Mouse (Mus musculus) hindbrain, embryonic 11.5 days (tissue): Measurements from ENCODE around the gene Fgd5. TPM values are rescaled to one million over a fixed set of nuclear protein-coding genes. Genes with fewer than 3 reads are reported as not detected.

Experiments
- ATAC-seq: fragments of 200-750 bp; cut with Nextera tagmentation; 2 replicates; pipeline ENCODE4 v1.8.0; 2017; ENCODE audit warnings: mild to moderate bottlenecking, moderate TSS enrichment, moderate library complexity; ENCODE audit not compliant: low FRiP score
- DNase-seq: peaks from one replicate; pipeline ENCODE4 v3.0.0-alpha.2; 2015; ENCODE audit warnings: low spot score
- H3K27ac ChIP-seq: fragments of 300-500 bp; sonication (generic); 2 replicates; pipeline ENCODE4 v1.5.1; 2014; ENCODE audit warnings: mild to moderate bottlenecking, low read depth, low read length
- H3K27me3 ChIP-seq: fragments of 300-500 bp; sonication (generic); 2 replicates; pipeline ENCODE4 v1.6.1; 2014; ENCODE audit warnings: mild to moderate bottlenecking, low read length, moderate library complexity, mixed read lengths; ENCODE audit not compliant: control insufficient read depth, insufficient read depth
- H3K36me3 ChIP-seq: fragments of 300-500 bp; sonication (generic); 2 replicates; pipeline ENCODE4 v1.6.1; 2014; ENCODE audit warnings: mild to moderate bottlenecking, low read length, moderate library complexity, mixed read lengths; ENCODE audit not compliant: control insufficient read depth, insufficient read depth
- H3K4me1 ChIP-seq: fragments of 300-500 bp; sonication (generic); replicated peaks from 2 replicates; pipeline ENCODE4 v1.6.1; 2014; ENCODE audit warnings: low read length, mixed read lengths; ENCODE audit not compliant: control insufficient read depth, insufficient read depth
- H3K4me2 ChIP-seq: fragments of 300-500 bp; sonication (generic); replicated peaks from 2 replicates; pipeline ENCODE4 v1.6.1; 2014; ENCODE audit warnings: mild to moderate bottlenecking, low read depth, low read length
- H3K4me3 ChIP-seq: fragments of 300-500 bp; sonication (generic); 2 replicates; pipeline ENCODE4 v1.5.1; 2014; ENCODE audit warnings: low read depth, low read length
- H3K9ac ChIP-seq: fragments of 300-500 bp; sonication (generic); 2 replicates; pipeline ENCODE4 v1.6.1; 2014; ENCODE audit warnings: low read depth, low read length
- H3K9me3 ChIP-seq: fragments of 300-500 bp; sonication (generic); 2 replicates; pipeline ENCODE4 v1.6.1; 2016; ENCODE audit warnings: low read length; ENCODE audit not compliant: control insufficient read depth
- polyA plus RNA-seq: library from polyadenylated mRNA; unstranded; fragments of >200 nt; fragmentation: Nextera tagmentation; extraction: Ambion mirVana; gene quantifications from 2 replicates; pipeline ENCODE4 v1.2.1, GENCODE M21; 2014

Fgd5 gene
- polyA plus RNA-seq, 1 experiment from 2014 or later: 6.5 TPM

DNA sequence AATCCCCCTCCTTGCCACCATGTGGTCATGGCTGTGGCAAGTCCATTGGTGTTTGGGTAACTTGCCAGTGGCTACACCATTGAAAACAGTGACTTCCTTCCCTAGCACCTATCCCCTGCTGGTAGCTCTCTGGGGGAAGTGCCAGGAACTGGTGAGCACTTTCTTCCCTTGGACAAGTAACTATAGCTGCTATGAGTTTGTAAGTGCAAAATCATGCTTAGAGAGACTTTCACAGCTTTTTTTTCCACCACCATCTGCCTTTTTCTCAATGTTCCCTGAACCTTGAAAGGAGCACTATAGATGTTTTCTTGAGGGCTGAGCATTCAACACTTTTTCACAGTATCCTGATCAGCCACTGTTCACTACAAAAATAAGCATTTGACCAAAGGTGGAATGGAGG lies 145.9 kb downstream of the Fgd5 start:
- Histone ChIP-seq H3K4me1 (no peaks in the 10 kb centered on the region), H3K4me2 (no peak overlapping the region), H3K27ac (no peak overlapping the region), H3K36me3 (no peaks in the 10 kb centered on the region), H3K4me3 (no peak overlapping the region), H3K9ac (no peak overlapping the region), H3K9me3 (no peaks in the 10 kb centered on the region), H3K27me3 (no peaks in the 10 kb centered on the region)
- DNase-seq (no peak), ATAC-seq (no peak)

Other genes starting within 250 kb of the Fgd5 start
- 0.60 and 0.63 TPM in 2 replicates for gene Grip2, start 151.6 kb upstream of the Fgd5 start, polyA plus RNA-seq
- 49.2 and 61.5 TPM in 2 replicates for gene Ccdc174, start 100.8 kb upstream of the Fgd5 start, polyA plus RNA-seq
- 0.40 and 1.2 TPM in 2 replicates for gene 4930590J08Rik, start 76.1 kb upstream of the Fgd5 start, polyA plus RNA-seq
- 22.8 and 25.8 TPM in 2 replicates for gene Nr2c2, start 112.5 kb downstream of the Fgd5 start, polyA plus RNA-seq
- 78.1 and 80.7 TPM in 2 replicates for gene Mrps25, start 205.2 kb downstream of the Fgd5 start, polyA plus RNA-seq
- gene Rbsn, start 236.0 kb downstream of the Fgd5 start, polyA plus RNA-seq: 16.0 and 21.3 TPM in 2 replicates